ENCODE assay signal across 12 mouse cellular contexts in the genomic region with DNA sequence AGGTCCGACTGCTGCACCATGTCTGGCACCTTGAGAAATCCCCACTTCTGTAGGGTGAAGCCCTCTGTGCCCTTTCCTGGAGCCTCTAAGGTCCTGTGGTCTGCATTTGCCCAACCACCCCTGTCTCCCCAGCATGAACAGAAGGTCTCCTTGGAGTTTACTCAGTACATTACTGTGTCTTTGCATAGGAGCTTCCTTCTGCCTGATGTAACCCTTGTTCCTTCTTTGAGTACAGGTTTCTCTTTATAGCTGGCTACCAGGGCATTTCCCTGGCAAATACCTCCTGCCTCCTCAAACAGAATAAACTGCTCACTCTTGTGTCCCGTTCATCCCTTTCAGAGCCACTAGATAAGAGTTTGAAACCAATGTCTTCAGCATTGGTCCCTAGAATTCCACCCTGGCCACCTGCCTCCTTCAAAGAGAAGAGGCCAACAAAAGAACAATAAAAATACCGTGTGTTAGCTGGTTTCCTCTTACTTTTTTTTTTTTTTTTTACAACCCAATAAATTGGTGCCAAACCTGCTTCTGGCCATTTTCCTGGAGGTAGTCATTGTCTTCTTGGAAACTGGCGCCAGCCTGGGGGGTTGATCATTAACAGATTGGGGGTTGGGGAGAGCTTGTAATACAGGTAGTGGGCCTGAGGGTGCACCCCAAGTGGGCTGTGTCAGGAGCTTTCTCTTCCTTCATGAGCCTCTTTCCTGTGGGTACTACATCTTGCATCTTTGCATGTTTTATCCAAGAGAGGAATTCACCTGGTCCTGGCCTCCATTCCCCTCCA.
DNase-seq lines count a peak whose midpoint lies in the region; ATAC-seq lines count a peak whose summit lies in the region.
"Had no signal": no experiment of that assay in that cellular context is flagged by ENCODE, and none has a peak within 500 bp of the region (broad histone marks: within the 10 kb centered on the region; RNA-seq: fewer than 3 reads in every experiment).

No protein-coding gene starts in this region.

- H3K9me3 ChIP-seq in heart, embryonic 10.5 days: no peaks in the 10 kb centered on the region
- H3K9me3 ChIP-seq in heart, embryonic 12.5 days (replicated peaks): no peaks in the 10 kb centered on the region
- H3K9me3 ChIP-seq in neural tube, embryonic 13.5 days: no peaks in the 10 kb centered on the region
- H3K9me3 ChIP-seq in neural tube, embryonic 15.5 days (replicated peaks): no peaks in the 10 kb centered on the region
- H3K9me3 ChIP-seq in limb, embryonic 13.5 days: no peaks in the 10 kb centered on the region
- H3K9me3 ChIP-seq: megakaryocyte, embryonic 14.5 days had no signal

- H3K27me3 ChIP-seq in heart, embryonic 10.5 days (ENCODE audit: insufficient read depth, poor library complexity, severe bottlenecking): no peaks in the 10 kb centered on the region
- no peaks in the 10 kb centered on the region for H3K27me3 ChIP-seq in heart, embryonic 12.5 days (replicated peaks)
- no peaks in the 10 kb centered on the region for H3K27me3 ChIP-seq in neural tube, embryonic 13.5 days
- no peaks in the 10 kb centered on the region for H3K27me3 ChIP-seq in neural tube, embryonic 15.5 days (replicated peaks)
- no peaks in the 10 kb centered on the region for H3K27me3 ChIP-seq in limb, embryonic 13.5 days

- intact Hi-C loops in left cerebral cortex, postnatal 25 days (cut with DNase I): no loop called here

- H3K4me2 ChIP-seq in heart, embryonic 12.5 days: no peak overlapping the region
- H3K4me2 ChIP-seq in neural tube, embryonic 13.5 days: no peak overlapping the region
- H3K4me2 ChIP-seq in neural tube, embryonic 15.5 days: no peak overlapping the region
- H3K4me2 ChIP-seq in limb, embryonic 13.5 days (replicated peaks): no peak overlapping the region

- ATAC-seq in heart, embryonic 12.5 days (ENCODE audit: insufficient number of reproducible peaks, low FRiP score): no peak
- ATAC-seq in neural tube, embryonic 13.5 days (ENCODE audit: low read depth): no peak
- no peak for ATAC-seq in neural tube, embryonic 15.5 days (ENCODE audit: low FRiP score)
- ATAC-seq in limb, embryonic 13.5 days (ENCODE audit: low FRiP score, low read depth): no peak
- ATAC-seq in activated CD4-positive, CD25-positive, alpha-beta regulatory T cell, adult 4 months: no peak

- peaks cover 94% of the 10 kb centered on the region for H3K4me1 ChIP-seq in heart, embryonic 10.5 days
- peaks cover 89% of the 10 kb centered on the region for H3K4me1 ChIP-seq in heart, embryonic 12.5 days (replicated peaks)
- peaks cover 100% of the 10 kb centered on the region for H3K4me1 ChIP-seq in neural tube, embryonic 13.5 days (replicated peaks)
- H3K4me1 ChIP-seq in neural tube, embryonic 15.5 days: peaks cover 89% of the 10 kb centered on the region
- peaks cover 97% of the 10 kb centered on the region for H3K4me1 ChIP-seq in limb, embryonic 13.5 days

- H3K36me3 ChIP-seq in heart, embryonic 10.5 days: no peaks in the 10 kb centered on the region; the same call in 1 of the 2 replicates
- no peaks in the 10 kb centered on the region for H3K36me3 ChIP-seq in heart, embryonic 12.5 days
- no peaks in the 10 kb centered on the region for H3K36me3 ChIP-seq in neural tube, embryonic 13.5 days
- no peaks in the 10 kb centered on the region for H3K36me3 ChIP-seq in neural tube, embryonic 15.5 days
- peaks cover 14% of the 10 kb centered on the region; the same call in 1 of the 2 replicates for H3K36me3 ChIP-seq in limb, embryonic 13.5 days

- DNase-seq in heart, embryonic 10.5 days (ENCODE audit: low spot score): no peak
- no peak for DNase-seq in left cerebral cortex, postnatal 25 days (ENCODE audit: low spot score in 2 of 2)
- DNase-seq in embryo, embryonic 11 days: no peak
- DNase-seq: adrenal gland, adult 2 months; lung, adult 18-20 months; right cerebral cortex, postnatal 25 days had no signal

- H3K4me3 ChIP-seq in heart, embryonic 10.5 days: no peak overlapping the region
- no peak overlapping the region for H3K4me3 ChIP-seq in heart, embryonic 12.5 days
- H3K4me3 ChIP-seq in neural tube, embryonic 13.5 days: no peak overlapping the region
- no peak overlapping the region for H3K4me3 ChIP-seq in neural tube, embryonic 15.5 days (replicated peaks)
- no peak overlapping the region for H3K4me3 ChIP-seq in limb, embryonic 13.5 days
- H3K4me3 ChIP-seq: megakaryocyte, embryonic 14.5 days had no signal

- 62% methylated on average over 4 of the region's 4 CpGs for WGBS in heart, embryonic 10.5 days
- 64% methylated on average over 4 of the region's 4 CpGs for WGBS in heart, embryonic 12.5 days
- WGBS in neural tube, embryonic 13.5 days: 26% methylated on average over 4 of the region's 4 CpGs
- WGBS in neural tube, embryonic 15.5 days: 23% methylated on average over 4 of the region's 4 CpGs
- WGBS in limb, embryonic 13.5 days: 26% methylated on average over 4 of the region's 4 CpGs

- 0 out of 2 replicates have a peak overlapping the region, but pooled peaks have one; percentile 29 for H3K27ac ChIP-seq in heart, embryonic 10.5 days
- no peak overlapping the region for H3K27ac ChIP-seq in heart, embryonic 12.5 days (ENCODE audit: poor library complexity, severe bottlenecking)
- peak overlapping the region; percentile 13; the same call in 1 of the 2 replicates for H3K27ac ChIP-seq in neural tube, embryonic 13.5 days (replicated peaks)
- H3K27ac ChIP-seq in neural tube, embryonic 15.5 days (replicated peaks): no peak overlapping the region; the same call in 1 of the 2 replicates
- peak overlapping the region; percentile 52; the same call in 1 of the 2 replicates for H3K27ac ChIP-seq in limb, embryonic 13.5 days

- H3K9ac ChIP-seq in heart, embryonic 12.5 days: no peak overlapping the region
- peak overlapping the region; percentile 22; the same call in 1 of the 2 replicates for H3K9ac ChIP-seq in neural tube, embryonic 13.5 days
- no peak overlapping the region for H3K9ac ChIP-seq in neural tube, embryonic 15.5 days (replicated peaks)
- H3K9ac ChIP-seq in limb, embryonic 13.5 days: no peak overlapping the region

Comparison
In these comparisons a context has a peak if more than half of its experiments do, and no peak if none do; other contexts are left out.
1. H3K27ac ChIP-seq: peak in heart, embryonic 10.5 days (single experiment), neural tube, embryonic 13.5 days (single experiment) and limb, embryonic 13.5 days (single experiment); none in heart, embryonic 12.5 days (single experiment) and neural tube, embryonic 15.5 days (single experiment).